Mouse (Mus musculus) spleen, postnatal 4 days (tissue): ENCODE data around the gene Amacr.
"Not testable (repeated sequence)": the region's sequence is repeated elsewhere in the genome, so short reads cannot be mapped to it uniquely, and the experiment has no call there.

Experiments used
- DNase-seq, 2 experiments: peaks; one replicate each; pipeline ENCODE4 v3.0.0; 2022; ENCODE audit warnings: low spot score in 2 of 2

Amacr gene

DNA sequence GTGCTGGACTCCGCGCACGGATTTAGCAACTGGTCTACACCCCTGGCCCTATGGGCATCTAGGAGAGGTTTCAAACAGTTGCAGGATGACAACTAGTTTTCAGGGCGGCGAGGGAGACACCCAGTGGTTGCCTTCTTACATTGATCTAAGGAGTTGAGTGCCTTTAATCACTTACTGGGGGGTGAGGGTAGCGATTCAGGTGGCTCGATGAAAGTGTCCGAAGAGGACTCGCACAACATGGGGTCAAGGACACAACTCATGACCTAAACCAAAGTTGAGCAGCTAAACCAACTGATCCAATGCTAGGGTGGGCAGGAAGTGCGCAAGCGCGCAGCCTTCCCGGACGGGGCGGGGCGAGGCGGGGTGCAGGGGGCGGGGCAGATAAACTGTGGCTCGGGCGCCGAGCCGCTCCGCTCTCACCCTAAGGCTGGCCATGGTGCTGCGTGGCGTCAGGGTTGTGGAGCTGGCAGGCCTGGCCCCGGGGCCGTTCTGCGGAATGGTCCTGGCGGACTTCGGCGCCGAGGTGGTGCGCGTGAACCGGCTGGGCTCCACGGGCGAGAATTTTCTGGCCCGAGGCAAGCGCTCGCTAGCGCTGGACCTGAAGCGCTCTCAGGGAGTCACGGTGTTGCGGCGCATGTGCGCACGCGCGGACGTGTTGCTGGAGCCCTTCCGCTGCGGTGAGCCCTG is at the start of gene Amacr:
Amacr (plus strand) TSS at position 380 of the 687 bp plus-strand sequence.
- DNase-seq = peak; percentile 79 to 91

DNA sequence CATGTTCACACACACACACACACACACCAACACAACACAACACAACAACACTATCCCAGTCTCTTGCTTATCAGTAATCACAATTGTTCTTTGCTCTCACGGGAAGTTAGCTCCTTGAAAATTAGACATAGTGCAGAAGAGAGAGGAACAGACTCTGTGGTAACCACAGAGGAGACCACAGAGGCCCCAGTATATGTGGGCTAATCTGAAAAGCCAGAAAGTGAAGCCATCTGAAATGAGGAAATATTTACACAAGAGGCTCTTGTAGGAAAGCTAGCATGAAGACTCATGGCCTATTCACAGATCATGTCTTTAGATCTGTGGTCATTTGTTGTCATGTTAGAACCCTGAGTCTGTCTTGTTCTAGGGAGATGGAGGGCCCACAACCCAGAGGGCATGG is 47.6 kb upstream of the Amacr start:
- no peak for DNase-seq

DNA sequence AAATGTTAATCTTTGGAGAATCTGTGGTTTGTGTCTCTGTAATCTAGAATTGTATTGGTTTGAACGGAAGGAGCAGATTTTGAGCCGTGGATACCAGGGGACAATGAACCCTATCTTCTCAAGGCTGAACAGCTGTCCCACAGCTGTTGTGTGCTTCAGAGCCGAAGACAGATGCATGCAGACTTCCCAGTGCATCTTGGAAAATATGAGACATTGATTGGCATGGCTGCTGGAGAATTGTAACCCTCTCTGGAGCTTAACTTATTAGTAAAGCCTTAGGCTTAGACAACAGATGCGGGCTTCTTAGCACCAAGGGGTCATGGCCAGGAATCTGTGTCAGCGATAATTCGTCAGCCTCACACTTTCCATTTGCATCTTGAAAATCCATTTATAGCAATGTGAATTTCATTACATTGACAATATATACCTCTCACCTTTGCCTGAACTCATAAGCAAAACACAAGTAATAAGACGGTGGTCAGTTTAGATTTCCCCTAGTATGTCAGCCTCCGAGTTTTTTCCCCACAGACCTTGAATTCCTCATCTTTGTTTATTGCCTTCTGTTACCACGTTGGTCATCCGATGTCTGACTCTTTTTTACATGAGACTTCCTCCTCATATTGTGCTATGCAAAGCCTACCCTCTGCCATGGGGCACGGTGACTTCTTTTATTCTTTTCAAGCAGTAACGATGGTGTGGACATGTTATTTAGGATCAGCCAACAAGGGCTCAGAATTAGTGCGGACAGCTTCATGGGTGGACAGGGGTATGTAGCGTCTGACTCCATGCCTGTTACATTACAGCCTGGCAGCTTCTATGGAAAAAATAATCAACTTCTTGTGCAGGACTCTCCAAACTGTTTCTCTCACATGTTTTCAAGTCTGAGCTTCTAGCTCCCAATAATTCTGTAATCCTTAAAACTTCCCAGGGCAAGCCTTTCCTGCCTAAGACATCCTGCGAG is 41.1 kb upstream of the Amacr start:
- no peak for DNase-seq

DNA sequence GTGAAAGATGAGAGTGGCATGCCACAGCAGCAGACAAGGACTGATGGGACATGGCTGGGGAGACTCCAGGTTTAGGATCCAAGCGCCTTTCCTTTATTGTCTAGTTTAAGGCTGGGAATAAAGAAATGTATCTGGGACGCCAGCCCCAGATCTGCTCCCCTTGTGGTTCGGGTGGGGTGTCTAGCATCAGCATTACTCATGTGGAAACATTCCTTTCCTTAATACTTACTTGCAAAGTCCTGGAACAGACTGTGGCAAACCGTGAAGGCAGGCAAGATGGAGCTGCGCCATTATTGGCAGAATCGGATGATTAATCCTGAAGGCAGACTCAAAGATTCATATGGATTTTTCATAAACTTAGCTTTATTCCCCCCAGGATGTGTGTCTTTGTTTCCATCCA is 39.7 kb upstream of the Amacr start:
- DNase-seq = no peak

DNA sequence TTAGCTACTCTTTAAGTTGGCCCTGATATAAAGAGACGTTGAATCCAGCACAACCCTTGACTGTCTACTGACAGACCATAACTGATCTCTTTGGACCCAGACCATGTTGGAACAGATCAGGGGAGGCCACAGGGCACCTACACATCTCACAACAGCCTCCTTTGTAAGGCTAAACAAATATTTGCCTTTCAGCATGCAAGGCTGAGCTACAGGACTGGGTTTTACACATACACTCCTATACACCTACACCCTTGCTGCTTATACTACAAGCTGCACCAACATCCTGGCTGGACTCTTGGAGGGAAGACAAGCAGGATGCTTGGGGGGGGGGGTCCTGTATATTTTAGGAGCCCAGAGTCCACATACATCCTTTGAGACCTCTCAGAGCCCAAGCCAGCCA is 33.7 kb upstream of the Amacr start:
- no peak for DNase-seq

DNA sequence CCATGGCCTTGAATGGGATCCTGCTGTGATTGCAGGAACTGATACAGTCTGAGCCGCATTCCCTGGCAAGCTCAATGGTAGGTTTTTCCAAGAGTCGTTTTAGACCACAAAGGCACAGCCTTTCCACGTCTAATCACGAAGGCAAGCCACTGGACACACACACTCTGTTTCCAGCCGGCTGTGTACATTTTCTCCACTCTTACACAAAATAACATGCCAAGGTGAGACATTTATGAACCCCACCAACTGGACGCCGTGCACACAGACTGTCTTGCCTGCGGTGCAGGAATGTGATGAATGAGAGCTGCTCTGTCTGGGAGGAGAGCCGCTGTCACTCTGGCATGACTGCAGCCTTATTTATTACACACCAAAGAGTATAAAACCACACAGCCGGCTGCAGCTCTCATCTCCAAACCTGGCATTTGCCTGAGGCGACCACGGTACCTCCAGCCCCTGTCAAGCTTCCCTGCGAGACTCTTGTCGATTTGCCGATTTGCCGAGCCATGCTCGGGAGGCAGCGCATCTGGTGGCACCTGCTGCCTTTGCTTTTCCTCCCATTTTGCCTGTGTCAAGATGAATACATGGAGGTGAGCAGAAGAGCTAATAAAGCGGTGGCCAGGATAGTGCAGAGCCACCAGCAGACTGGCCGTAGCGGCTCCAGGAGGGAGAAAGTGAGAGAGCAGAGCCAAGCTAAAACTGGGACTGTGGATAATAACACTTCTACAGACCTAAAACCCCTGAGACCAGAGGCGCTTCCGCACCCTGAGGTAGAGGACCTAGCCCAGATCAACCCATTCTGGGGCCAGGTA is 29.4 kb upstream of the Amacr start, which contains the start of gene C1qtnf3:
C1qtnf3 (plus strand) TSS at position 382 of the 809 bp plus-strand sequence.
- DNase-seq = no peak

DNA sequence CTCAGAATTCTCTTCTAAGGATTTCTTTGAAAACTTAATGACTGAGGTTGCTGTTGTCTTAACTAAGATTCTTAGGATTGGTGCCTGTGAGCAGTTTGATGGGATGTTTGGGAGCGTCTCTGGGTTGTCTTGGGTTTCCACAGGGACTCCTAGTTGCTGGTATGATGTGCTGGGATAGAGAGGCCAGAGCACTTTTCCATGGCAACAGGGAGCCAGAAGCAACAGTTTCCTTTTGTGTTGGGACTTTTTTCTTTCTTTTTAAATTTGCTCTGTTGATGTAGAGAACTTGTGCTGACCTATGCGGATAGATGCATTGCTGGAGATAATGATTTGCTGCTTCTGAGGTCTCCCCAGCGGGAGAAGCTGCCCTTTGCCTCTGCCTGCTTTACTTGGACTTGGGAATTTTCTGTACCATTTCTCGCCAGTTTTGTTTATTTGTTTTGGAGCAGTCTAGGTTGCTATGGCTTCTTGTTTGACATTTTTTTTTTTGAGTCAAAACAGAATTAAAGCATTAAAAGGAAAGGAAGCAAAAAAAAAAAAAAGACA is 28.7 kb upstream of the Amacr start:
- no peak for DNase-seq

DNA sequence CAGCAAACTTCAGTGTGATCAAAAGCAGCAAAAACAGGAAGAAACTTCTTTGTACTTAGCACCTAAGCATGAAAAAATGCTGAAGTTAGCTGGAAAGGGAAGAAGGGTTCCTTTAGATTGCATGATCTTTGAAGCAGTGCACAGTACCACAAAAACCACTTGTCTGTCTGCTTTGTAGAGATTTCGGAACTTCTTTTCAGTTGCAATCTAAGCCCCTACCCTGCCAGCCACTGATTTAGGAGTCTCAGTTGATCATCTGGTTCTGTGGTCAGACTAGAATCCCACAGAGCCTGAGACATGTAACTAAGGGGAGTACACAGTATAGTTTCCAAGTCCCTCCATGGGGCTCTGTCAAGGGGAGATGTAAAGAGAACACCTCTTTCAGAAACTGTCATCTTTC is 28.1 kb upstream of the Amacr start:
- DNase-seq = no peak

DNA sequence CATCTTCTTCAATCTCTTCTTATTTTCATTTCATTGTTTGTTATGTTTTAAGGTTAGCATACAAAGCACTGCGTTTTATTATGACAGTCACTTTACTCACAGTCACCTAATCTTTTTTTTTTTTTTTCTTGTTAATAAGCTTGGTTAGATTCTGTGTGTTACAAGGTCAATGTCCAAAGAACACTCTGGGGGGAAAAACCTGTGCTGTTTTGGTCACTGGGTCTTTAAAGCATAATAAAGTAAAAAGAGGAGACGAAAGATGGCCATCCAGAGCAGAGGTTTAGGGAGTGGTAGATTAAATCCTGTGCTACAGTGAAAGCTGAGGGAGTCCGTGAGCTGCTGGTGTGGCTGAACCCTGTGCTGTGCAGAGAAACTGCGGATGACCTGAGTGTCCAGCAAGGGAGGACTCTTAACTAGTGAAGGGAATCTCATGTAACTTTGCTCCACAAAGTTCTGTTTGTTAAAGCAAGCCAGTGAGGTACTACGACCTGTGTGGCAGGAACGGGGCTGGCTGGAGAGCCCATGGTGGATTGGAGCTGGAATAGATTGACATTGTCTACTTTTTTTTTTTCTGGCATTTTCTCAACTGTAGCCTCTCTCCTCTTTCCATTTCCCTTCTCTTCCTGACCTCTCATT is 27.1 kb upstream of the Amacr start:
- no peak for DNase-seq

DNA sequence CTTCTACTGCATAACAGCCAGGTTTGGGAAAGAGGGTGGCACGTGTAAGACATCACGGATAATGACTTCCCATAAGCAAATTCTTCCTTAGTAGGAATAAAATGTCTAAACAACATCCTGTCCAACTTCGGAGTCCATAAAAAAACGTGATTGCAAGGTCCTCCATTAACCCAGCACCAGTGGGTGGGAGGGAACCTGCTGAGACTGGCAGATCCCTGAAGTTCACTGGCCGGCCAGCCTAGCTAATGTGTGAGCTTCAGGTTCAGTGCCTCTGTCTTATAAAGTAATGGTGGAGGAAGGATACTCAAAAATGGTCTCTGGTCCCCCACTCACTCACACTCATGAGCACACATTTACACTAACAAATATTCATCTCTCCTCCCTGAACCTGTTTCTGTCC is 26.4 kb upstream of the Amacr start:
- no peak for DNase-seq

DNA sequence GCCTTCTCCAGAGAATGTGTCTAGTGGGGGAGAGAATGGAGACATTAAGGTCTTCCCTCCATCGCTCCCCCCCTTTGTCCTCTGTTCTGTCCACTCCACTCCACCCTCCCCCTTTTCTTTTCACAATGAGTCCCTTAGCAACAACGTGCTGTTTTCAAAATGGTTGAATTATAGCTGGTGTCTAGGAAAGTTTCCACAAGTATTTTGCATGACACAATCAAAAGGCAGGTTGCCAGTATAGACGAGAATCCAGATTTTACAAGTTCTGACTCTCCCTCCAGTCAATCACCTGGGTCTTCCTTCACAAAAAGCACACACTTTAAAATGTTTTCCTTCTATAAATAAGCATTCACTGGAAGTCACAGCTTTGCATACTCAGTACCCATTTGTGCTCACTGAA is 24.9 kb upstream of the Amacr start:
- no peak for DNase-seq

DNA sequence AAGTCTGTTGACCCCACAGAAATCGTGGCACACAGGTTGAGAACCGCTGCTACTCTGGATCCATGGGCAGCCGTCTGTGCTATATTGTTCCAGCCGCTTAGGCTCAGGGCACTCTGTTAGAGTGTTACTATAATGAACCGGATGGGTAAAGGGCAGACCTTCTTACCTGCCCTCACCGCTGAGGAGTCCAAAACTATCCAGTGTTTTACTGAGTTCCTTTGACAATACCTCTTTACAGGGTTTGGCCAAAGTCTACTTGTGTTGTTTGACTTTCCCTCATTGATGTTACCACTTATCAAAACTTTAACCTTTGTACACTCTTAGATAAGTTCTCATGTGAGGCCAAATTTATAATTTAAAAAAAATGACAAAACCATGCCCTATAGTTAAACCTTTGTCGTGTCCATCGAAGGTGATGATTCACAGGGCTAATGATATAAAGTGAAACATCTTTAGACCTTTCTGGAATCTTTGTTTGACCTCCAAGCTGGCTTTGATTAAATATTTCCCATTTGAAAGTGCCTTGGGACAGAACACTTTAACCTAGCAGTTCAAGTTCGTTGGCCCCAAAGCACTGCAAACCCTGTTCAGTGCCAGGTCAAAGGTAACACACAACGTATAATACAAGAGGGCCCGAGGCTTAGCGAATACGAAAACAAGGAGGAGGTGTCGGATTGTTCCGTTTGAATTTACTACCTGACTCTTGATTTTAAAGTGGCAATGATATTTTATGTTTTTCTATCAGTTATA is 22.1 kb upstream of the Amacr start:
- DNase-seq = no peak

DNA sequence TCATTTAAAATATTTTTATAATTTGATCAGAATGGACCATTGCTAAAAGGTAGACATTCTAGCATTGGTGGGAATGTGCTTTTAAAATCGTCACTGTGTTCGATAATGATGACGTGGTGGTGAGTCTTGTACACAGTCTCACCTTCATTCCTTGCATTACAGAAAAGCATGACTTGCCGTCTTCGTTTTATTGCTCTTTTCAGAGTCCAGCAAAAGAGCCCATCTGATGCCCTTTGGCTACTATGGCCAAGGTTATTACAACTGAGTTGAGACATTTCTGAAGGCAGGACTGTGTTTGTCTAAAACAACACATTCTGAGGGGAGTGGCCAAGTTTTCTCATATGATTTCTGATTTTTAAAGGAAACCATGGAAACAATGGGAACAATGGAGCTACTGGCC is 21.3 kb upstream of the Amacr start:
- DNase-seq = no peak

DNA sequence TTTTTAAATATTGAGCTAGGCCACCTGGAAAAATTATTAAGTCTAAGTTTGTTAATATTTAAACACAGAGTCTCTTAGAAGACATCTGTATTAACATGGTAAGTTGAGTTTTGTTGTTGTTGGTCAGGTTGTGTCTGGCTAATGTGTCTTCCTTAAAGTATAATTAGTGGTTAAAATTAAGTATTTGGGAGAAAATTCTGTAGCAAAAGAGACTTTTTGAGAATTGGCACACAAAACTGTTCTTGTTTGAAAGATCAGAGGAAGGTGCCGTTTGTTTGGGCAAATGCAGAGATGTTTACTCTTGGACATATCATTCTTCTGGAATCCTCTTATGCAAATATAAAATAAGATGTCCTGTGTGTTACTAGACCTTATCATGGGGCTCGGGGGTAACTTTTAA is 19.0 kb upstream of the Amacr start:
- DNase-seq = no peak

DNA sequence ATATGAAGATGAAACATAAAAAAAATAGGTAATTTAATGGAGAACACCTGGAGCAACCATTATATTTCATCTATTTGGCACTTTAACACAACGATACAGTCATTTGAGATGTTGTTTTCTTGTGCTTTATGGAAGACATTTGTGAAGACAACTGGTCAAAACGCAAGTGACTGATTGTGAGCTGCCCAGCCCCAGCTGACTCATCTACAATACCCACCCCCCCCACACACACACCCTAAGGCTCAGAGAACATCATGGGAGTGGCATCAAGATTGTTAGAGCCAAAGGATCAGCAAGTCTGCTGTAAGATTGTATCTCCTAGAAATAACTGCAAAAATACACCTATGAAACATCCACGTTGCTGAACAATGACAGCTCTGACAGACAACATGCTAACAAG is 12.1 kb upstream of the Amacr start:
- DNase-seq = no peak

DNA sequence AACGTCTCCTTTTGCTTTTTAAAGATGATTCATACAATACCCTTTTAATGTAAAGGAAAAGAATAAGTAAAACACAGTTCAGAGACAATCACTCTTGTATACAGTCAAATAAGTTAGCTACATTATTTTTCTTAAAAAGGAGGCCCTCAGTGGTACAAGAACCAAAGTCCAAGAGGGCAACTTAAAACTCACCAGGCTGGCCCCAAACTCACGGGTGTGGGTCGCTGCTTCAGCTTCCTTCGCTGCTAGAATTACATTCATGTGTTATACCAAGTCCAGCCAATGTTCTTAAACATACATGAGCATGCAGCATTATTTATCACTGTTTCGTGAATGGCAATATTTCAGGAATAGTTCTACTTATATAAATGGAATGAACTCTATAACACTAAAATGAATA is 10.8 kb upstream of the Amacr start:
- no peak for DNase-seq

DNA sequence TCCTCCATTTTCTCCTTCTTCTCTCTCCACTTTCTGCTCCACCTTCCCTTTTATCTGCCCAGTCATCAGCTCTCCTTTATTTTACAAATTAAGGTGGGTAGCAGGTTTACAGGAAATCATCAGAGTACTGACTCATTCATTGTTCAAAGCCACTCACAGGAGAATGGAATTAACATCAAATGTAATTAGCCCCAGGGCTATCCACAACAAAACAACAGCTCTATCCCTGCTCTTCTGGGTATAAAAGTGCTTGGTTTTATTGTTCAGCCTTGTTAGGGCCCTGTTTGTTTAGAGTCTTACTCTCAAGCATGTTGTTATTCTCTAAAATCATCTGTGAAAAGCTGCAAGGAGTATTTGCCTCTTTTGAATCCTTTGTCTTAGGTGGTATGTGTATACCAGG is 4.4 kb upstream of the Amacr start:
- DNase-seq = no peak

DNA sequence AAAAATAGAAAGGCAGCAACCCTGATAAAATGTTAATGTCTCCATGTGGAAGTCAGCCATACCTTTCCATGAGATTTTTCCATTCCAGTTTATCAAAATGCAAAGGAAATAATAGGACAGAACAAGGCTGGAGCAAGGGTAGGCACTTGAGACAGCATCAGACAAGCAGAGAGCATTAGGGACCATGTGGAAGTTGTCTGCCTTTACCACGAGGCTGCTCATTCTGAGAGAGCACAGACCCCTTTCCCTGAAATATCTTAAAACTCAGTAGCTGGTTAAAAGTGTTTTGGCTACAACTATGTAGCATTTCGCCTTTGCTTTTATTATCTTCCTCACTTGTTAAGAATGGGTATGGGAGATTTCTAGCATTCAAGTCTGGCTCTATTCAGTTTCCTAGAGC is 844 bp upstream of the Amacr start:
- DNase-seq = no peak

DNA sequence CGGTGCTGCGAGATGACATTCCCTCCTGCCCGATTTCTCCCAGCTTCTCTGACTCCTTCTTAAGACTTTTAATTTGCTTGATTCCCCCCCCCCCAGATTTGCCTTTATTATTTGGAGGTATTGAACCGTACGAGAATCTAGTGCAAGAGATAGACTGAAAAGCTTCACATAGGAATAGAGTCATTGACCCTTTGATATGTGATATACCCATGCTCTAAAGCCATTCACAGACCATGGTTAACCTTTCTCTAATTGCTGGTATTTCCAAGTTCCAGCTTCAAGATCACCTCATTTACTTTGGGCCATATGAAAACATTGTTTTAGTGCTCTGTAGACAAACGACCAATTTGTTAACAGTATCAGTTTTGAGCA is 494 bp downstream of the Amacr start:
- DNase-seq = no peak

DNA sequence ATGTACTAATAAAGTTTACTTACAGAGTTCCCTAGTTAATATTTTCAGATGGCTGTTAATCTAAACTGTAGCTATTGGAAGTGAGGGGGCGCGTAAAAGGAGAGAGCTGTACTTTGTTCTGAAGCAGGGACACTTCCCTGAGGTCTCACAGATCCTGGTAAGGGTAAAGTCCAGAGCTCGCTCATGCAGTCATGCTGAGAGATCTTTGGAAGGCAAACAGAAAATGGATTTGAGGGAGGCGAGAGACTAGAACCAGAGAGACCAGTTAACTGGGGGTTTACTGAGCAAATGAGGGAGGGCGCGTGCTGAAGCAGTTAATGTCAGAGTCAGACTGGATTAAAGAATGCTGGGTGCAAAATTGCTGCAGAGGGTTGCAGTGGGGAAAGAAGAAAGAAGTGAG is 4.2 kb downstream of the Amacr start:
- DNase-seq = no peak

DNA sequence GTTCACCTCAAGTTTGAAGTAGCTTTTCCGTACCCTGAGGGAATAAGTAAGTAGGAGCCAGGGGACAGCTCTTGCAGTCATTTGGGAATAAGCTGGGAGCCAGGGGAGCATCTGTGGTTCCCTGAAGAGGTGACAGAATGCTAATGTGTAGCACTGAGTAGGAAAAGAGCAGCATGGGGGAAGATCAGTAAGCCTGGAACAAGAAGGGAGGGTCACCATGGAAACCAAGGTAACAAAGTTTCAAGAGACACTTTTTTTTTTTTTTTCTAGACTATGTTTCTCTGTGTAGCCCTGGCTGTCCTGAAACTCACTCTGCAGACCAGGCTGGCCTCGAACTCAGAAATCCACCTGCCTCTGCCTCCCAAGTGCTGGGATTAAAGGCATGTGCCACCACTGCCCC is 4.9 kb downstream of the Amacr start:
- DNase-seq = not testable (repeated sequence)
